Mouse (Mus musculus) ovary, adult 10 weeks (tissue): ENCODE data around the gene Hmbs. TPM values are rescaled to one million over a fixed set of nuclear protein-coding genes. Genes with fewer than 3 reads are reported as not detected.

Experiments
- polyA plus RNA-seq: library from polyadenylated mRNA; stranded (reverse); fragments of 350-450 nt; fragmentation: Illumina TruSeq; extraction: RNeasy Lipid Tissue Mini Kit (QIAGEN cat#74804); gene quantifications from one replicate; pipeline ENCODE4 v1.2.3, GENCODE M21; 2014

The Hmbs gene
- 26.6 TPM for polyA plus RNA-seq

DNA sequence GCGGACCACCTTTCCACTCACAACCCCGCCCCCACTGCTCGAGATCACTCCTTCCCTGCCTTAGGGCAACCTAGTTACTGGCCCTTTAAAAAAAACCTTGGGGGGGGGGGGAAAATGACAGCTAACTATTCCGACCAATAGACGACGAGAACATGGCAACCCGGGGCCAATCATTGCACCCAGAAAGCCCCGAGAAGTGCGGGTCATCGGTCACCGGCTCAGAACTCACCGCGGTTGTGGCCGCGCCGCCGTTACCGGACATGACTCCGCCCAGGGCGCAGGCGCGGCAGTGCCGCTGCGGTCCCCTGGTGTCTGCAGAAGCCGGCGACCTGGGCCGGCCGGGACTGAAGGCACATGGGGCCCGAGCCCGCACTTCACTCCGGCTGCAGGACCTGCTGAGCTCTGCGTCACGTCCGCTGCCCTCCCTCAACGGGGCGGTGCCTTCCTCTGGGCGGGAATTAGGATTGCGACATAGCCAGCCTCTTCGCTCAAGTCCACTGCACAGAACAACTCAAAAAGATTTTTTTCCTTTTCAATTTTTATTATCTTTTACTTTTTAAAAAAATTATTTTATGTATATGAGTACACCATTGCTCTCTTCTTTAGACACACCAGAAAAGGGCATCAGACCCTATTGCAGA lies at the start of gene Hmbs:
TSS of gene Hmbs (minus strand) at position 448 of the 641 bp plus-strand sequence.

DNA sequence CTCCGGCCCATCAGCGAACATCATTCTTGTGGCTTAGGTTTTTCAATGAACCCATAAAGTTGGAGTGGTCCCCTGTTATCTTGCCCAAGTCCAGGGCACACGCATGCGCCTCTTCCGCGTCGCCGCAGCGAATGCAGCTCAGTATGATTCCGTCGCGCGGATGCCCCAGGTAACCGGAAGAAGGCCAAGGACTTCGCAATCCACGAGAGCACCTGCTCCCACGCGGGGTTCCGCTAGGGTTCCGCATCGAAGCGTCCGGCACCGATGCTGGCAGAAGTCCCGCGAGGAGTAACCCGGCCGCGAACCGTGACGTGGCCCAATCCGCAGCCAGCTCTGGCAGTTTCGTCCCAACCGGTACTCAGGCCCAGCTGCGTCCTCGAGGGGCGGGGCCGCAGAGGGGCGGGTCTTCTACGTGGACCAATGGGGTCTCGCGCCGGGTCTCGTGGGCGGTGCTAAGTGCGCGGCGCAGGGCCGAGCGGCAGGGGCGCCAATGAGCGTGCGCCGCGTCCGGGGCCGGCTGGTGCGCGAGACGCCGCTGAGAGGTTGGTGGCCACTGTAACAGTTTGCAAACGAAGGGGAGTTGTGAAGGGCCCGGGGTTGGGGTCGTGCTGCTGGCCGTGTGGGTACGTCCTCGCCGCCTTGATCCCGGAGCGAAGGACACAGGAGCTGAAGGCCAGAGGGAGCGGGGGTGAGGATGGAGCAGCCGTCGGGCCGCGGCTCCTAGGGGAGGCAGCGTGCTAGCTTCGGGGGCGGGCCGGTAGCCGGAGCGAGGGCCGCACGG lies 35.2 kb upstream of the Hmbs start, which contains the start of gene Hyou1:
TSS of gene Hyou1 (plus strand) at position 437 of the 781 bp plus-strand sequence.

GRCm38 (mm10) chr9:44361190-44361917 lies 17.3 kb upstream of the Hmbs start, which contains the start of gene Vps11:
Gene Vps11 (minus strand): TSS chr9:44361670.

GRCm38 (mm10) chr9:44334396-44335330 lies 9.4 kb downstream of the Hmbs start, which contains the start of gene H2afx:
Gene H2afx (plus strand): TSS chr9:44334694.

DNA sequence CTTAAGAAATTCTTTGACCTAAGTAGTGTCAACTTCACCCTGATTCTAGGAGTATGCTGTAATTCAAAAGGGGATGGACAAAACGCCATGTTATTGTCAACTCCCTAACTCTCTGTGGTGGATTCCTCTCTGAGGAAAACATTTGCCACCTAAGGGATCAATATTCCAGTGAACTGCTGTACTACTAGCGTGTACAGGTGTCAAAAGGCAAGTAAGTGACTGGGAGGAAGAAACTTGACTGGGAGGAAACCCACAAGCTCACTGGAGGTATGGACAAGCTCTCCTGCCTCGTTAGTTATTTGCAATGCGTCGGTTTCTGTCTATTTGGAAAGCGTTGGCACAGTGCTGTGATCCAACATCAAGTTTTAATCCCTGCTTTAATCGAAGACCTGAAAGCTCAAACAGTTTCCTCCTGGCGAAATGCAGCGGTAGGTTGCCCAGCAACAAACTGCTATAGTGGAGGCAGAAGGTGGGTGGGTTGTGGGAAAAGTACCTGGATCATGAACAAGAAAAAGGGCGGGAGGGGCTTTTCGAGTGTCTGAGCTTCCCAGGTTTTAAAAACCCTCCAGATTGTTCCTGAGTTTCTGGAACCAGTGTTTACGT lies 18.2 kb downstream of the Hmbs start, which contains the start of gene Dpagt1:
TSS of gene Dpagt1 (plus strand) at position 252 of the 603 bp plus-strand sequence.

GRCm38 (mm10) chr9:44319887-44320798 lies 23.9 kb downstream of the Hmbs start, which contains the start of gene C2cd2l:
Gene C2cd2l (minus strand): TSS chr9:44320285.

DNA sequence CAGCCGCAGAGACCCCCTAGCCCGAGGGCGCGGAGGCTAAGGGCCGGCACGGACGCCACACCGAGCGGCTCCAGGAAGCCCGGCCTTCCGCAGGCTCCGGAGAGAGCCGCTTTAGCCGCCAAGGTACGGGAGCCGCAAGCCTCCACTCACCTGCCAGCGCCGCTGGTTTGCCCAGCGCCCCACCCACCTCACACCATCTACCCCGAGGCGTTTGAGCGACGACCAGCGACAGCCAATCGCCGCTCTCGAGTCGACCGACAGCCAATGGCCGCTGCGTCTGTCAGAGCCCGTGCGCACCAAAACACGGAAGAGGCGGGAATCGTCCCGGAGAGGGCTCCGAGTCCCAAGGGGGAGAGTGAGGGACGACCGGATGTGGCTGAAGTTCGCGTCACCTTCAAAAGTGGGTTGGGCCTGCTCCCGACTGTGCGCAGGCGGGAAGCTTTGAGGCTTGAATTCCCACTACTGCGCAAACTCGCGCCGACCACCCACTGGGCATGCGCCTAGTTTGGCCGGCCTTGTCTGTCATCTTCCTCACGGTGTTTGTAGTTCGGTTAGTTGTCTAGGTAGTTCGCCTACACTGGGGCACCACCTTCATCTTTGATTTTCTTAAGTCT lies 38.5 kb downstream of the Hmbs start, which contains the start of gene Hinfp:
TSS of gene Hinfp (minus strand) at position 206 of the 614 bp plus-strand sequence.

GRCm38 (mm10) chr9:44288076-44288958 lies 55.7 kb downstream of the Hmbs start, which contains the start of gene Abcg4:
Gene Abcg4 (minus strand): TSS chr9:44288615.

Other genes with a start within 250 kb of the Hmbs start
- gene Mfrp, start 242.5 kb downstream of the Hmbs start, polyA plus RNA-seq, result not detected
- not detected for gene C1qtnf5, start 237.0 kb downstream of the Hmbs start, polyA plus RNA-seq
- 0.43 TPM for gene Gm49380, start 230.7 kb downstream of the Hmbs start, polyA plus RNA-seq
- 1.1 TPM for gene Rnf26, start 230.7 kb downstream of the Hmbs start, polyA plus RNA-seq
- gene Mcam, start 209.8 kb downstream of the Hmbs start, polyA plus RNA-seq, result 23.9 TPM
- 36.8 TPM for gene Cbl, start 110.2 kb downstream of the Hmbs start, polyA plus RNA-seq
- 4.9 TPM for gene Ccdc153, start 103.6 kb downstream of the Hmbs start, polyA plus RNA-seq
- gene Pdzd3, start 92.8 kb downstream of the Hmbs start, polyA plus RNA-seq, result not detected
- gene Nlrx1, start 75.6 kb downstream of the Hmbs start, polyA plus RNA-seq, result not detected
- gene Abcg4, start 55.6 kb downstream of the Hmbs start, polyA plus RNA-seq, result 0.14 TPM
- 15.0 TPM for gene Hinfp, start 38.6 kb downstream of the Hmbs start, polyA plus RNA-seq
- gene C2cd2l, start 23.9 kb downstream of the Hmbs start, polyA plus RNA-seq, result 0.63 TPM
- 11.4 TPM for gene Dpagt1, start 18.2 kb downstream of the Hmbs start, polyA plus RNA-seq
- 9.2 TPM for gene H2afx, start 9.5 kb downstream of the Hmbs start, polyA plus RNA-seq
- gene Vps11, start 17.4 kb upstream of the Hmbs start, polyA plus RNA-seq, result 11.1 TPM
- 22.1 TPM for gene Hyou1, start 35.3 kb upstream of the Hmbs start, polyA plus RNA-seq
- 1.4 TPM for gene Slc37a4, start 52.6 kb upstream of the Hmbs start, polyA plus RNA-seq
- gene Rps25, start 62.9 kb upstream of the Hmbs start, polyA plus RNA-seq, result 968 TPM
- gene Trappc4, start 63.4 kb upstream of the Hmbs start, polyA plus RNA-seq, result 28.7 TPM
- gene Ccdc84, start 74.3 kb upstream of the Hmbs start, polyA plus RNA-seq, result 4.1 TPM
- gene Foxr1, start 96.9 kb upstream of the Hmbs start, polyA plus RNA-seq, result 0.54 TPM
- not detected for gene Upk2, start 110.7 kb upstream of the Hmbs start, polyA plus RNA-seq
- gene Bcl9l, start 138.6 kb upstream of the Hmbs start, polyA plus RNA-seq, result 2.6 TPM
- gene Cxcr5, start 217.6 kb upstream of the Hmbs start, polyA plus RNA-seq, result not detected